ENCODE assay signal across 27 mouse cellular contexts in genomic region chr6:102161186-102161585, GRCm38 (mm10).
"Had no signal": no experiment of that assay in that cellular context is flagged by ENCODE, and none has a peak within 500 bp of the region (broad histone marks: within the 10 kb centered on the region; RNA-seq: fewer than 3 reads in every experiment).

No protein-coding gene starts in this region.

- H3K27ac ChIP-seq: heart, adult 2 months; heart, embryonic 13.5 days; heart, embryonic 15.5 days; hindbrain, embryonic 13.5 days; hindbrain, embryonic 15.5 days; hindbrain, postnatal 0 days; kidney, embryonic 15.5 days; kidney, postnatal 0 days; limb, embryonic 13.5 days; limb, embryonic 15.5 days; liver, embryonic 12.5 days; liver, embryonic 14.5 days had no signal

- H3K4me3 ChIP-seq: heart, adult 2 months; heart, embryonic 13.5 days; heart, embryonic 15.5 days; hindbrain, embryonic 13.5 days; hindbrain, embryonic 15.5 days; kidney, embryonic 15.5 days; limb, embryonic 13.5 days; limb, embryonic 15.5 days; liver, embryonic 12.5 days had no signal

- H3K4me1 ChIP-seq: heart, embryonic 13.5 days; heart, embryonic 15.5 days; hindbrain, embryonic 13.5 days; hindbrain, embryonic 15.5 days; kidney, embryonic 15.5 days; limb, embryonic 13.5 days; limb, embryonic 15.5 days; liver, embryonic 12.5 days had no signal

- DNase-seq: gastrocnemius, postnatal 14 days; gastrocnemius, postnatal 36 days; heart, adult 11 months; heart, adult 2 months; heart, postnatal 14 days; heart, postnatal 36 days; kidney, adult 11 months; kidney, adult 2 months; kidney, adult 9 months; kidney, postnatal 14 days; kidney, postnatal 4 days; layer of hippocampus, adult 9-11 months; layer of hippocampus, postnatal 36 days; left cerebral cortex, postnatal 4 days had no signal

- H3K36me3 ChIP-seq: heart, embryonic 13.5 days; heart, embryonic 15.5 days; hindbrain, embryonic 13.5 days; hindbrain, embryonic 15.5 days; kidney, embryonic 15.5 days; limb, embryonic 13.5 days; limb, embryonic 15.5 days; liver, embryonic 12.5 days had no signal

- H3K9ac ChIP-seq: heart, embryonic 13.5 days; heart, embryonic 15.5 days; hindbrain, embryonic 13.5 days; hindbrain, embryonic 15.5 days; kidney, embryonic 15.5 days; limb, embryonic 13.5 days; limb, embryonic 15.5 days; liver, embryonic 12.5 days; liver, embryonic 14.5 days had no signal

- ATAC-seq: hindbrain, postnatal 0 days; intestine, embryonic 16.5 days; liver, embryonic 12.5 days had no signal

- H3K9me3 ChIP-seq: heart, embryonic 13.5 days; heart, embryonic 15.5 days; hindbrain, embryonic 13.5 days; hindbrain, embryonic 15.5 days; kidney, embryonic 15.5 days; limb, embryonic 13.5 days; limb, embryonic 15.5 days; liver, embryonic 12.5 days had no signal

- H3K27me3 ChIP-seq: heart, embryonic 13.5 days; heart, embryonic 15.5 days; hindbrain, embryonic 13.5 days; hindbrain, embryonic 15.5 days; kidney, embryonic 15.5 days; limb, embryonic 13.5 days; limb, embryonic 15.5 days; liver, embryonic 12.5 days had no signal

- H3K4me2 ChIP-seq: heart, embryonic 11.5 days; heart, embryonic 13.5 days; heart, embryonic 15.5 days; hindbrain, embryonic 13.5 days; hindbrain, embryonic 15.5 days; kidney, embryonic 15.5 days; limb, embryonic 13.5 days; limb, embryonic 15.5 days; liver, embryonic 12.5 days had no signal
